ENCODE assay signal across 19 mouse cellular contexts in the genomic region with DNA sequence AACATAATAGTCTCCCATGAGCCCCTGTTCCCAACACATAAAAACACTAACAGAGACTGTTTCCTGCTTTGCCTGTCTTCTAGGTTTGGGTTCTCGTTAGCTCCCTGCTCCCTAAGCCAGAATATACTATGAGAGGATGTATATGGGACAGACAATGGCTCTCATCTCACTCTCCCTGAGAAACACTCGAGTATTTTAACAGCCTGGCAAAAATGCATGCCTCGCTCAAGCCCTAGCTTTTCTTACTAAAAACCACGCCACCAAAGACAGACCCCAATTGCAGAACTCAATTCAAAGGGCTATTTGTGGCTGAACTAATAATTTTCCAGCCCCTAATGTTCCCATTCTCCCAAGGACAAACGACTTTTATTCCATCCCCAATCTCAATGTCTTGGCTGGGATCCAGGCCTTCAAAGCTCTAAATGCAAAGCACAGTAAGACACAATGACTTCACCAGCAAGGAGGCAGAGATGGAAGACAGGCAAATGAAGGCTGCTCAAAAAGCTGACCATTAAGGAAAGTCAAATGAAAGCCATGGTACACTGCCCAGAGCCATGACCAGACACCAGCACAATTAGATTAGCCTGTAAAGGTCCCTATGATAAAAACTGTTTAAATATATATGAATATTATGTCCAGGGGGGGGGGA.
DNase-seq lines count a peak whose midpoint lies in the region; ATAC-seq lines count a peak whose summit lies in the region.
"Had no signal": no experiment of that assay in that cellular context is flagged by ENCODE, and none has a peak within 500 bp of the region (broad histone marks: within the 10 kb centered on the region; RNA-seq: fewer than 3 reads in every experiment).

No protein-coding gene starts in this region.

- no peaks in the 10 kb centered on the region for H3K27me3 ChIP-seq in forebrain, embryonic 13.5 days
- H3K27me3 ChIP-seq in forebrain, embryonic 10.5 days (ENCODE audit: poor library complexity, severe bottlenecking), result no peaks in the 10 kb centered on the region
- no peaks in the 10 kb centered on the region for H3K27me3 ChIP-seq in midbrain, embryonic 14.5 days (ENCODE audit: control insufficient read depth, insufficient read depth, low read length)
- no peaks in the 10 kb centered on the region for H3K27me3 ChIP-seq in midbrain, embryonic 13.5 days
- H3K27me3 ChIP-seq in forebrain, embryonic 15.5 days, result no peaks in the 10 kb centered on the region
- no peaks in the 10 kb centered on the region for H3K27me3 ChIP-seq in neural tube, embryonic 14.5 days (ENCODE audit: control insufficient read depth, insufficient read depth, low read length)
- H3K27me3 ChIP-seq: embryonic facial prominence, embryonic 15.5 days had no signal

- 0 out of 2 replicates have a peak, but pooled peaks cover 9% of the 10 kb centered on the region for H3K4me1 ChIP-seq in forebrain, embryonic 13.5 days
- peaks cover 13% of the 10 kb centered on the region for H3K4me1 ChIP-seq in forebrain, embryonic 10.5 days
- H3K4me1 ChIP-seq in midbrain, embryonic 14.5 days (ENCODE audit: control insufficient read depth, insufficient read depth, low read length), result no peaks in the 10 kb centered on the region
- H3K4me1 ChIP-seq in midbrain, embryonic 13.5 days (replicated peaks), result no peaks in the 10 kb centered on the region; the same call in 1 of the 2 replicates
- no peaks in the 10 kb centered on the region for H3K4me1 ChIP-seq in forebrain, embryonic 15.5 days
- no peaks in the 10 kb centered on the region for H3K4me1 ChIP-seq in neural tube, embryonic 14.5 days (ENCODE audit: control insufficient read depth, insufficient read depth, low read length)
- H3K4me1 ChIP-seq: embryonic facial prominence, embryonic 15.5 days had no signal

- no peak overlapping the region for H3K4me2 ChIP-seq in forebrain, embryonic 13.5 days
- H3K4me2 ChIP-seq in midbrain, embryonic 14.5 days (ENCODE audit: low read length), result no peak overlapping the region
- no peak overlapping the region for H3K4me2 ChIP-seq in midbrain, embryonic 13.5 days (replicated peaks)
- H3K4me2 ChIP-seq in forebrain, embryonic 15.5 days (replicated peaks), result no peak overlapping the region
- H3K4me2 ChIP-seq in neural tube, embryonic 14.5 days (ENCODE audit: low read depth, low read length), result no peak overlapping the region
- H3K4me2 ChIP-seq: embryonic facial prominence, embryonic 15.5 days had no signal

- H3K9me3 ChIP-seq in forebrain, embryonic 13.5 days (replicated peaks), result peaks cover 10% of the 10 kb centered on the region
- peaks cover 18% of the 10 kb centered on the region for H3K9me3 ChIP-seq in forebrain, embryonic 10.5 days
- peaks cover 6% of the 10 kb centered on the region; the same call in 1 of the 2 replicates for H3K9me3 ChIP-seq in midbrain, embryonic 14.5 days (ENCODE audit: control insufficient read depth, low read length)
- no peaks in the 10 kb centered on the region; the same call in 1 of the 2 replicates for H3K9me3 ChIP-seq in midbrain, embryonic 13.5 days
- H3K9me3 ChIP-seq in forebrain, embryonic 15.5 days, result no peaks in the 10 kb centered on the region
- no peaks in the 10 kb centered on the region for H3K9me3 ChIP-seq in neural tube, embryonic 14.5 days (ENCODE audit: control insufficient read depth, low read length)
- H3K9me3 ChIP-seq: embryonic facial prominence, embryonic 15.5 days had no signal

- H3K36me3 ChIP-seq in forebrain, embryonic 13.5 days (ENCODE audit: poor library complexity, severe bottlenecking), result peaks cover 9% of the 10 kb centered on the region
- peaks cover 16% of the 10 kb centered on the region for H3K36me3 ChIP-seq in forebrain, embryonic 10.5 days (replicated peaks)
- no peaks in the 10 kb centered on the region for H3K36me3 ChIP-seq in midbrain, embryonic 14.5 days (ENCODE audit: control insufficient read depth, insufficient read depth, low read length)
- peaks cover 4% of the 10 kb centered on the region; the same call in 1 of the 2 replicates for H3K36me3 ChIP-seq in midbrain, embryonic 13.5 days
- no peaks in the 10 kb centered on the region for H3K36me3 ChIP-seq in forebrain, embryonic 15.5 days
- no peaks in the 10 kb centered on the region for H3K36me3 ChIP-seq in neural tube, embryonic 14.5 days (ENCODE audit: control insufficient read depth, insufficient read depth, low read length)
- H3K36me3 ChIP-seq: embryonic facial prominence, embryonic 15.5 days had no signal

- peak overlapping the region; percentile 63 for H3K27ac ChIP-seq in forebrain, embryonic 13.5 days
- H3K27ac ChIP-seq in forebrain, embryonic 10.5 days, result no peak overlapping the region
- H3K27ac ChIP-seq in midbrain, embryonic 14.5 days (replicated peaks; ENCODE audit: low read depth, low read length), result no peak overlapping the region
- no peak overlapping the region for H3K27ac ChIP-seq in midbrain, embryonic 13.5 days
- H3K27ac ChIP-seq in forebrain, embryonic 15.5 days (replicated peaks), result peak overlapping the region; percentile 31
- H3K27ac ChIP-seq in neural tube, embryonic 14.5 days (ENCODE audit: low read depth, low read length), result no peak overlapping the region
- H3K27ac ChIP-seq: embryonic facial prominence, embryonic 15.5 days; macrophage had no signal

- no peak overlapping the region for H3K4me3 ChIP-seq in forebrain, embryonic 13.5 days
- H3K4me3 ChIP-seq in forebrain, embryonic 10.5 days, result no peak overlapping the region
- no peak overlapping the region for H3K4me3 ChIP-seq in midbrain, embryonic 14.5 days (replicated peaks; ENCODE audit: low read depth, low read length)
- no peak overlapping the region for H3K4me3 ChIP-seq in midbrain, embryonic 13.5 days (replicated peaks)
- no peak overlapping the region for H3K4me3 ChIP-seq in forebrain, embryonic 15.5 days
- H3K4me3 ChIP-seq in neural tube, embryonic 14.5 days (ENCODE audit: low read depth, low read length), result no peak overlapping the region
- H3K4me3 ChIP-seq: embryonic facial prominence, embryonic 15.5 days had no signal

- no peak overlapping the region for H3K9ac ChIP-seq in forebrain, embryonic 13.5 days
- no peak overlapping the region for H3K9ac ChIP-seq in midbrain, embryonic 14.5 days (replicated peaks; ENCODE audit: low read length)
- H3K9ac ChIP-seq in midbrain, embryonic 13.5 days (replicated peaks), result no peak overlapping the region
- no peak overlapping the region for H3K9ac ChIP-seq in forebrain, embryonic 15.5 days (replicated peaks)
- no peak overlapping the region for H3K9ac ChIP-seq in neural tube, embryonic 14.5 days (replicated peaks; ENCODE audit: low read depth, low read length)
- H3K9ac ChIP-seq: embryonic facial prominence, embryonic 15.5 days had no signal

- 33% methylated on average over 5 of the region's 5 CpGs for WGBS in forebrain, embryonic 13.5 days
- WGBS in forebrain, embryonic 10.5 days, result 90% methylated on average over 5 of the region's 5 CpGs
- 60% methylated on average over 5 of the region's 5 CpGs for WGBS in midbrain, embryonic 14.5 days
- WGBS in midbrain, embryonic 13.5 days, result 66% methylated on average over 5 of the region's 5 CpGs
- WGBS in forebrain, embryonic 15.5 days, result 22% methylated on average over 5 of the region's 5 CpGs
- 47% methylated on average over 5 of the region's 5 CpGs for WGBS in neural tube, embryonic 14.5 days

- peak; percentile 77 for ATAC-seq in forebrain, embryonic 13.5 days
- ATAC-seq in midbrain, embryonic 14.5 days (ENCODE audit: low FRiP score, low TSS enrichment), result no peak
- ATAC-seq in midbrain, embryonic 13.5 days, result no peak; the same call in 1 of the 2 replicates
- peak; percentile 81 for ATAC-seq in forebrain, embryonic 15.5 days (replicated peaks)
- peak; percentile 14; the same call in 1 of the 2 replicates for ATAC-seq in neural tube, embryonic 14.5 days (ENCODE audit: low read depth)

- no peak for DNase-seq in forebrain, embryonic 10.5 days (ENCODE audit: extremely low spot score, low spot score)
- DNase-seq in midbrain, embryonic 14.5 days, result peak; percentile 60
- no peak for DNase-seq in layer of hippocampus, adult 18-20 months (ENCODE audit: low spot score in 2 of 2)
- DNase-seq in heart, adult 9 months (ENCODE audit: low spot score in 2 of 2), result no peak
- DNase-seq: adrenal gland, postnatal 25 days; cerebellum, adult 2 months; heart, adult 18-20 months; kidney, adult 8-10 months; kidney, postnatal 36 days; lung, adult 2 months; retina, postnatal 1 day; right cerebral cortex, postnatal 4 days; thymus, adult 2 months had no signal

Comparison
In these comparisons a context has a peak if more than half of its experiments do, and no peak if none do; other contexts are left out.
1. H3K27ac ChIP-seq: peak in forebrain, embryonic 13.5 days (single experiment) and forebrain, embryonic 15.5 days (single experiment); none in forebrain, embryonic 10.5 days (single experiment), midbrain, embryonic 14.5 days (single experiment), midbrain, embryonic 13.5 days (single experiment) and neural tube, embryonic 14.5 days (single experiment).
2. ATAC-seq: peak in forebrain, embryonic 13.5 days (single experiment), forebrain, embryonic 15.5 days (single experiment) and neural tube, embryonic 14.5 days (single experiment); none in midbrain, embryonic 14.5 days (single experiment) and midbrain, embryonic 13.5 days (single experiment).